Mouse (Mus musculus) limb, embryonic 12.5 days (tissue): ENCODE measurements around the gene Dydc2. TPM values are rescaled to one million over a fixed set of nuclear protein-coding genes. Genes with fewer than 3 reads are reported as not detected.

Experiments
- ATAC-seq: fragments of 200-750 bp; cut with Nextera tagmentation; 2 replicates; pipeline ENCODE4 v1.8.0; 2017; ENCODE audit warnings: low read depth, moderate TSS enrichment; ENCODE audit not compliant: insufficient number of reproducible peaks, insufficient read depth, low FRiP score, low TSS enrichment
- H3K27ac ChIP-seq: fragments of 300-500 bp; sonication (generic); 2 replicates; pipeline ENCODE4 v1.5.1; 2016; ENCODE audit warnings: mild to moderate bottlenecking, moderate library complexity
- H3K27me3 ChIP-seq: fragments of 300-500 bp; sonication (generic); 2 replicates; pipeline ENCODE4 v1.6.1; 2016; ENCODE audit warnings: mild to moderate bottlenecking, moderate library complexity
- H3K36me3 ChIP-seq: fragments of 300-500 bp; sonication (generic); 2 replicates; pipeline ENCODE4 v1.6.1; 2016; ENCODE audit warnings: mild to moderate bottlenecking, moderate library complexity
- H3K4me1 ChIP-seq: fragments of 300-500 bp; sonication (generic); replicated peaks from 2 replicates; pipeline ENCODE4 v1.6.1; 2016
- H3K4me2 ChIP-seq: fragments of 300-500 bp; sonication (generic); 2 replicates; pipeline ENCODE4 v1.6.1; 2016; ENCODE audit warnings: mild to moderate bottlenecking, moderate library complexity
- H3K4me3 ChIP-seq: fragments of 300-500 bp; sonication (generic); replicated peaks from 2 replicates; pipeline ENCODE4 v1.5.1; 2016; ENCODE audit warnings: mild to moderate bottlenecking
- H3K9ac ChIP-seq: fragments of 300-500 bp; sonication (generic); replicated peaks from 2 replicates; pipeline ENCODE4 v1.6.1; 2016; ENCODE audit warnings: mild to moderate bottlenecking, moderate library complexity
- H3K9me3 ChIP-seq: fragments of 300-500 bp; sonication (generic); 2 replicates; pipeline ENCODE4 v1.6.1; 2016; ENCODE audit warnings: mild to moderate bottlenecking, moderate library complexity
- WGBS: fragments of 180-500 bp; shearing (Covaris S2); methylation state at CpG from one replicate; pipeline ENCODE4 v1.1.7; 2016; 5-methylcytosine and 5-hydroxymethylcytosine counted together
- polyA plus RNA-seq: library from polyadenylated mRNA; unstranded; fragments of >200 nt; fragmentation: Nextera tagmentation; extraction: Ambion mirVana; gene quantifications from 2 replicates; pipeline ENCODE4 v1.2.1, GENCODE M21; 2016

Dydc2 gene
- polyA plus RNA-seq, 1 experiment from 2014 or later = not detected

- Histone ChIP-seq H3K27ac (no peak overlapping the region), H3K9ac (peak overlapping the region; percentile 60), H3K4me2 (peak overlapping the region; percentile 73), H3K4me3 (peak overlapping the region; percentile 56), H3K4me1 (peaks cover 9% of the 10 kb centered on the region; the same call in 1 of the 2 replicates), H3K9me3 (no peaks in the 10 kb centered on the region), H3K36me3 (no peaks in the 10 kb centered on the region), H3K27me3 (no peaks in the 10 kb centered on the region)
- no peak for ATAC-seq
- 23% methylated on average over 9 of the region's 9 CpGs for WGBS
Observed at GRCm38 (mm10) chr14:41013143-41013542, 55.9 kb downstream of the Dydc2 start.

- Histone ChIP-seq H3K27ac (no peak overlapping the region), H3K9ac (no peak overlapping the region), H3K4me2 (no peak overlapping the region), H3K4me3 (no peak overlapping the region), H3K27me3 (no peaks in the 10 kb centered on the region), H3K36me3 (no peaks in the 10 kb centered on the region), H3K4me1 (peaks cover 9% of the 10 kb centered on the region), H3K9me3 (no peaks in the 10 kb centered on the region)
- ATAC-seq = no peak
- 75% methylated on average over 3 of the region's 3 CpGs for WGBS
Observed at GRCm38 (mm10) chr14:41011916-41012315, 57.1 kb downstream of the Dydc2 start.

- no peaks in the 10 kb centered on the region for H3K36me3 ChIP-seq
- WGBS = 71% methylated on average over 2 of the region's 2 CpGs
- H3K4me1 ChIP-seq = peaks cover 20% of the 10 kb centered on the region
- H3K4me2 ChIP-seq = no peak overlapping the region
- no peak overlapping the region for H3K27ac ChIP-seq
- no peak for ATAC-seq
- no peak overlapping the region for H3K9ac ChIP-seq
- no peaks in the 10 kb centered on the region for H3K9me3 ChIP-seq
- no peak overlapping the region for H3K4me3 ChIP-seq
- no peaks in the 10 kb centered on the region; the same call in 1 of the 2 replicates for H3K27me3 ChIP-seq
Observed at GRCm38 (mm10) chr14:41008138-41008537, 60.9 kb downstream of the Dydc2 start.

GRCm38 (mm10) chr14:41007641-41008040, 61.4 kb downstream of the Dydc2 start:
- H3K27ac ChIP-seq = no peak overlapping the region
- no peaks in the 10 kb centered on the region for H3K36me3 ChIP-seq
- no peaks in the 10 kb centered on the region for H3K9me3 ChIP-seq
- H3K4me3 ChIP-seq = no peak overlapping the region
- 36% methylated on average over 5 of the region's 5 CpGs for WGBS
- H3K9ac ChIP-seq = no peak overlapping the region
- no peak overlapping the region for H3K4me2 ChIP-seq
- no peak for ATAC-seq
- no peaks in the 10 kb centered on the region; the same call in 1 of the 2 replicates for H3K27me3 ChIP-seq
- H3K4me1 ChIP-seq = peaks cover 18% of the 10 kb centered on the region

DNA sequence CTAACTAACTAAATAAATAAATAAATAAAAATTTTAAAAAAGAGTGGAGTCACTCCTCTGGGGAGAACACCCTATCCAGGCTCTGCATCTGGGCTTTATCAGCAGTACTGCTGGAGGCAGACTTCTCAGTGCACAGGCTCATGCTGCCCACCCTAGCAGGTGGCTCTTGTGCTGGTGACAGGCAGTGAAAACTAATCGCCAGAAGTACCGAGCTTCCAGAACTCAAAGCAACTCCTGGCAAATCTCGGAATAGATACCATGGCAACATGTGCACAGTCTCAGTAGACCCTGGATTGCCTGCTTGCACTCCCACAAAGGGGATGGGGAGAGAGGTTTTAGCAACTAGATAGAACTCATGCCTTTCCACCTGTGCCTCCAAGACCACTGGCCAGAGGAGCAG, 62.1 kb downstream of the Dydc2 start:
- Histone ChIP-seq H3K27ac (no peak overlapping the region), H3K4me1 (peaks cover 18% of the 10 kb centered on the region), H3K27me3 (no peaks in the 10 kb centered on the region; the same call in 1 of the 2 replicates), H3K9ac (no peak overlapping the region), H3K4me2 (no peak overlapping the region), H3K36me3 (no peaks in the 10 kb centered on the region), H3K9me3 (no peaks in the 10 kb centered on the region), H3K4me3 (no peak overlapping the region)
- no peak for ATAC-seq
- 79% methylated on average over 3 of the region's 3 CpGs for WGBS

GRCm38 (mm10) chr14:41006263-41006662, 62.7 kb downstream of the Dydc2 start:
- Histone ChIP-seq H3K9ac (no peak overlapping the region), H3K36me3 (no peaks in the 10 kb centered on the region), H3K9me3 (no peaks in the 10 kb centered on the region), H3K4me2 (no peak overlapping the region), H3K4me1 (peaks cover 18% of the 10 kb centered on the region), H3K27me3 (no peaks in the 10 kb centered on the region; the same call in 1 of the 2 replicates), H3K27ac (no peak overlapping the region), H3K4me3 (no peak overlapping the region)
- WGBS = 86% methylated on average over 10 of the region's 10 CpGs
- ATAC-seq = no peak

DNA sequence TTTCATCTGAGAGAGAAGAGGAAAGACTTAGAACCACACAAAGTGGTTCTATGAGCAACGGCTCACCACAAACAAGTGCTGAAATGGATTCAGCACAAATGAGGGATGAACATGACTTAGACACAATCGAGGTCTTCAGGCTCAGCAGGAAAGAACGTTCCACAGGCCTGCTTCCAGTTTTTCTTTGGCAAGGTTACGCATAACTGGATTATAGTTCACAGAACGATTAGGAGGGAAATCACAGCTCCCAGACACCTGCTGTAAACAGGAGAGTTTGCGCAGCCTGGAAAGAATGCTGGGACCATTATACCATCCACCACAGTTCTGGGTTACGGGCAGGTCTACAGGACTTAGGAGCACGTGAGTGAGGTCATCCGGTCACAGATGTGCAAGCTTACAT, 63.3 kb downstream of the Dydc2 start:
- Histone ChIP-seq H3K27ac (no peak overlapping the region), H3K4me1 (peaks cover 22% of the 10 kb centered on the region), H3K4me3 (no peak overlapping the region), H3K9me3 (no peaks in the 10 kb centered on the region), H3K9ac (no peak overlapping the region), H3K36me3 (no peaks in the 10 kb centered on the region), H3K4me2 (no peak overlapping the region), H3K27me3 (no peaks in the 10 kb centered on the region; the same call in 1 of the 2 replicates)
- ATAC-seq = no peak
- 85% methylated on average over 9 of the region's 9 CpGs for WGBS

GRCm38 (mm10) chr14:41004201-41005141, 64.5 kb downstream of the Dydc2 start:
- WGBS = 31% methylated on average over 22 of the region's 22 CpGs
- no peak overlapping the region for H3K27ac ChIP-seq
- no peak for ATAC-seq
- no peaks in the 10 kb centered on the region for H3K9me3 ChIP-seq
- no peak overlapping the region for H3K9ac ChIP-seq
- no peaks in the 10 kb centered on the region for H3K36me3 ChIP-seq
- H3K27me3 ChIP-seq = no peaks in the 10 kb centered on the region; the same call in 1 of the 2 replicates
- H3K4me2 ChIP-seq = peak overlapping the region; percentile 27
- H3K4me3 ChIP-seq = no peak overlapping the region
- H3K4me1 ChIP-seq = peaks cover 24% of the 10 kb centered on the region

- H3K36me3 ChIP-seq = peaks cover 17% of the 10 kb centered on the region
- no peak overlapping the region for H3K4me3 ChIP-seq
- ATAC-seq = no peak
- H3K27me3 ChIP-seq = no peaks in the 10 kb centered on the region; the same call in 1 of the 2 replicates
- H3K4me2 ChIP-seq = no peak overlapping the region
- 75% methylated on average over 5 of the region's 5 CpGs for WGBS
- H3K4me1 ChIP-seq = peaks cover 24% of the 10 kb centered on the region
- no peaks in the 10 kb centered on the region for H3K9me3 ChIP-seq
- no peak overlapping the region for H3K9ac ChIP-seq
- no peak overlapping the region for H3K27ac ChIP-seq
Observed at GRCm38 (mm10) chr14:41001576-41001975, 67.4 kb downstream of the Dydc2 start.

GRCm38 (mm10) chr14:41000801-41001200, 68.2 kb downstream of the Dydc2 start:
- Histone ChIP-seq H3K4me1 (peaks cover 24% of the 10 kb centered on the region), H3K27me3 (no peaks in the 10 kb centered on the region; the same call in 1 of the 2 replicates), H3K36me3 (peaks cover 17% of the 10 kb centered on the region), H3K9me3 (no peaks in the 10 kb centered on the region), H3K27ac (0 out of 2 replicates have a peak overlapping the region, but pooled peaks have one; percentile 23), H3K4me3 (no peak overlapping the region), H3K9ac (no peak overlapping the region), H3K4me2 (no peak overlapping the region)
- no peak for ATAC-seq
- 15% methylated on average over 4 of the region's 4 CpGs for WGBS

GRCm38 (mm10) chr14:40999904-41000645, 68.9 kb downstream of the Dydc2 start:
- 87% methylated on average over 7 of the region's 7 CpGs for WGBS
- Histone ChIP-seq H3K4me2 (no peak overlapping the region), H3K4me3 (no peak overlapping the region), H3K36me3 (peaks cover 17% of the 10 kb centered on the region), H3K27ac (0 out of 2 replicates have a peak overlapping the region, but pooled peaks have one; percentile 23), H3K27me3 (no peaks in the 10 kb centered on the region; the same call in 1 of the 2 replicates), H3K9ac (no peak overlapping the region), H3K9me3 (no peaks in the 10 kb centered on the region), H3K4me1 (peaks cover 24% of the 10 kb centered on the region)
- no peak for ATAC-seq
